Mouse (Mus musculus) spleen, postnatal 4 days (tissue): ENCODE data around the gene Ly6g6c.
"Not testable (repeated sequence)": the region's sequence is repeated elsewhere in the genome, so short reads cannot be mapped to it uniquely, and the experiment has no call there.

Experiments
- DNase-seq, 2 experiments: peaks; one replicate each; pipeline ENCODE4 v3.0.0; 2022; ENCODE audit warnings: low spot score in 2 of 2

Gene Ly6g6c

DNA sequence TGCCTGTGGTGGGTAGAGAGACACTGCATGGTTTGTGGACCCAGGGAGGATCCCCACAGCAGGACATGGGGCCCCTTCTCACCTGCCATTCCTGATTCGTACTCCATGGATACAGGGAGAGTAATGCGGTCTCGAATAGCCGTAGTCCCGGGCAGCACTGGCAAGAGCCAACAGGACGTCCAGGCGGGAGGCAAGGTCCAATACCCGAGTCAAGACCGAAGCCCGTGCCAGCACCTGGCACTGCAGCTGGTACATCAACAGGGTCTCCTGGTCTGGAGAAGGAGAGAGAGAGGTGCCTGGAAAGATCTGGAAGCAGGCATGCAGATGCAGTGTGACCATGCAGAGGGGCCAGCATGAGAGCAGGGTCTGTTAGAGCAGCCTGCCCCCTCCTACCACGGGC lies 33.9 kb upstream of the Ly6g6c start:
- peak in 1 of 2 experiments; percentile 61 for DNase-seq

DNA sequence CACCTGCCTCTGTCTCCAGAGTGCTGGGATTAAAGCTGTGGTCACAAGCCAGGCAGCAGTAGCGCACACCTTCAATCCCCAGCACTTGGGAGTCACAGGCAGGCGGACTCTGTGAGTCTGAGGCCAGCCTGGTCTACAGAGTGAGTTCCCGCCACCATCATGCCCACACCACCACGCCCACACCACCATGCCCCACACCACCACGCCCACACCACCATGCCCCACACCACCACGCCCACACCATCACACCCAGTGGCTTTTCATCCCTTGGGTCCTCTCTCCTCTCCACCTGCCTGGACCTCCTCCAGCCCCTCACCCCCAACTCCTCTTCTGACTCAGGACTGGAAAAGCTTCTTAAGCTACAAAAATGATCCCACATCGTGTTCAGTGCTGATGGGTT lies 33.3 kb upstream of the Ly6g6c start:
- no peak for DNase-seq

DNA sequence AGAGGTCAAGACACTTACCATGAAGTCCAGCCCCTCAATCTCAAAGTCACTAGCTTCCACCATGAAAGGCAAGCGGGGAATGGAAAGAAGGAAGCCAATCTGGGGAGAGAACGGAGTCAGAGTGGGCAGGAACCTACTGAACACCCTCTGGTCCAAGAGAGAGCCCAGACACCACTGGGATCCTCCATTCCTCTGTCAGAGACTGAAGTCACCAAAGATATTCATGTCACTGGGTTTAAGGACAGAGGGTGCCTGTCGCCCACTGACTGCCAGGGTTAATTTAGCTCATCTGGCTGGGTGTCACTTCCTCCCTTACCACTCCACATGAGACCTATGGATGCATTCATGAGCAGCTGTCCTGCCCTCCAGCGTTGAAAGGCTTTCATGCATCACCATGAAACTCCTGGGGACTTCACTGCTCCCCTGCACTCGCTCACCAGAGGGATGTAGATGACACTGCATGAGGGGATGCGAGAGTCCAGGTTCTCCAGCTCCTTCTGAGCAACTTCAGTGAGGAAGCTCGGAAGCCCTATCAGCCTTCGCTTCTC lies 32.8 kb upstream of the Ly6g6c start:
- DNase-seq = peak in 1 of 2 experiments; percentile 63

DNA sequence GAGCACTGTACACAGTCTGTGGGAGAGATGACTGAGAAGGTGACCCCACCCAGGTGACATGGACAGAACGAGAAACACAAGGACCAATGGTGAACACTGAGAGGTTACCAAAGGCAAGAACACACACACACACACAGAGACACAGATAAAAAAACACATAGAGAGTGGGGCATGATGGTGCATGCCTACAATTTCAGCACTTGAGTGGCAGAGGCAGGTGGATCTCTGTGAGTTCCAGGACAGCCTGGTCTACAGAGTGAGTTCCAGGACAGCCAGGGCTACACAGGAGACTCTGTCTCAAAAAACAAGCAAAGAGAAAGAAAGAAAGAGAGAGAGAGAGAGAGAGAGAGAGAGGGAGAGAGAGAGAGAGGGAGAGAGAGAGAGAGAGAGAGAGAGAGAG lies 31.5 kb upstream of the Ly6g6c start:
- not testable (repeated sequence) for DNase-seq

DNA sequence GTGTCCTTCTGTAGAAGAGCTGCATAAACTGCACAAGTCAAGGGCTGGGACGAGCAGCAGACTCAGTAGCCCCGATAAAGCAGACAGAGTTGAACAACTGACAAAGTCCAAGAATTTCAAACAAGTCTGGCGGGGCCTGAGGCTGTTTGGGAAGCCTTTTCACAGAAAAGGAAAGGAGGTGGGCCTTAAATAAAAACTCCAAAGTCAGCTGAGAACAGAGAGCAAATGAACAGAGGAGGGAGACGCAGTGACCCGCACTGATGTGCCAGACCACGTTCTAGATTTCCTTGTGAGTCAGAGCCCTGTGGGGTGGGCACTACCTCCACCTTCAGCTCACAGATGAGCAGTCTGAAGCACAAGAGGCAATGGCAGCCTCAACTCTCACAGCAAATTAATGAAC lies 30.3 kb upstream of the Ly6g6c start:
- no peak for DNase-seq

DNA sequence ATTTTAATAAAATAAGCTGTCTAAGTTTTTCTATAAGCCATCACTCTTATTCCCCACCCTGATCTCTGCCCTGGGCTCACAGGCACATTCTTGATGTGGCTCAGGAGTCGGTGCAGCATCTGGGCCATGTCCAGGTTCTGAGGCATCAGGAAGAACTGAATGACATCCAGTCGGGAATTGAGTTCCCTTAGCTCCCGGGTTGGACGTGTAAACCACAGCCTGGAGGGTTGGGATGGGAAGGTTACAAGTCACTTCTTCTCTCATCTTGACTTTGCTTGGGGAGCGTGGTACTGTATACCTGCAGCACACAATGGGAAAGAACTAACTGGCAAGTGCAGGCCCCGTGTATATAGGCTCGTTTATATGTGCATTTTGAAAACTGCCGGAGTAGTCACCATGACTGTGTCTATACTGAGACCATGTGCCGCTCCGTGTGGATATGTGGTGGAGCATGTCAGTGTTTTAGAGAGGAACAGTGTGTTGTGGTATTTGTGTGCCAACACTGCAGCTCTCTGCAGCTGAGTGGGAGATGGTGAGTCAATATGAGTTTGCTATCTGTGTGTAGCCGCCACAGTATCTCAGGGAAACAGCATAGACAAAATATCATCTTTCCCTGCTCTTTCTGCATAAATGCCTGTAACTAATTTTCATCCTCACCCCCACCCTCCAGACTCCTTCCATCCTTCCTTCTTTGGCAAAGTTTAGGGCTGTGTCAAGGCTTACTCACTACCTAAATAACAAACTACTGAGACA lies 25.9 kb upstream of the Ly6g6c start:
- DNase-seq = no peak

DNA sequence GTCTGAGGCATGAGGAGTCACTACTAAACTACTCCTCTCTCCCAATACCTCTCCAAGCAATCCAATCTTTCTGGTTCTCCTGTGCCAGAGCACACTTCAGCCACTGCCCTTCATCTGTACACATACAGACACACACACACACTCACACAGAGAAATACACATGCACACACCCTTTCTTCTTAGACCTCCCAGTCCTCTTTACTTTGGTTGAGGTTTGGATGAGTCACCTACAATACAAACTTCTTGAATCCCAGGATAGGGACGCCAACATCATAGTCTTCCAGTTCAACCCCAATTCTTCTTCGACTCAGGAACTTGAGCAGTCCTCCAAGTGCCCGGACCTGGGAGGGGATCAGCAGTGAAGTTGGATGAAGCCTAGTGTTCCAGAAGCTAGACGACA lies 21.4 kb upstream of the Ly6g6c start:
- no peak for DNase-seq

DNA sequence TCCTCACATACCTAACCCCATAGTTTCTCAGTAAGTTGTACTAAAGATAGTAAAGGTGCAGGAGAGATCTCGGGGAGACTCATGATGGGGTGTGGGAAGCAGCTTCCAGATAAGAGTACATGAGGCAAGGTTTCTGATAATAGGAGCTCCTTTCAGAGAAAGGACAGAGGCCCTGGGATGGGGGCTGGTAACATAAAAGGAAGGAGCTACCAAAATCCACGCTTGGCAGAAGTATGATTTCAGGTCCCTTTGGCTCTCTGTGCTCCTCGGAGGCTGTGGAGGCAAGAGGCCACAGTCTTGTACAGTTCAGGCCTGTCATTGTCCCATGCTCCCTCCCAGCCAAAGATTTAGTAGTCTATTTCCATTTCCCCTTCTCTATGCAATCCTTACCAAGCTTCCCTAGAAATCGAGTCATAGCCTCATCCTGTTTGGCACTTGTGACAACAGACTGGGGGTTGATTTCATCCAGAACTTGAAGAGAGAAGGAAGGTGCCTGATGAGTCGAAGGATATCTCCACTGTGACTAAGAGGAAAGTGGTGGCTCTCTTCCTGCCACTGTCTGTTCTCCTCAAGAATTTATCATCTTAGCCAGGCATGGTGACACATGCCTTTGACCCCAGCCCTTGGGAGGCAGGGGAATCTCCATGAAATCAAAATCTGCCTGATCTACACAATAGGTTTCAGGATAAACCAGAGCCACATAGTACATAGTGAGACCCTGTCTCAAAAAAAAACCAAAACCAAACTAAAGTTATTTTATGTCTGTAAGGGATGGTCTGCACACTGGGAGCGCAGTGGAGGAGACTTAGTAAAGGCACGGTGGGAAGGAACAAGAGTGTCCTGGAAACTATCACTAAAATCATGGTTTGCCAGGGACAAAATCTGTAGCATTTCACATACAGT lies 20.0 kb upstream of the Ly6g6c start:
- no peak for DNase-seq

DNA sequence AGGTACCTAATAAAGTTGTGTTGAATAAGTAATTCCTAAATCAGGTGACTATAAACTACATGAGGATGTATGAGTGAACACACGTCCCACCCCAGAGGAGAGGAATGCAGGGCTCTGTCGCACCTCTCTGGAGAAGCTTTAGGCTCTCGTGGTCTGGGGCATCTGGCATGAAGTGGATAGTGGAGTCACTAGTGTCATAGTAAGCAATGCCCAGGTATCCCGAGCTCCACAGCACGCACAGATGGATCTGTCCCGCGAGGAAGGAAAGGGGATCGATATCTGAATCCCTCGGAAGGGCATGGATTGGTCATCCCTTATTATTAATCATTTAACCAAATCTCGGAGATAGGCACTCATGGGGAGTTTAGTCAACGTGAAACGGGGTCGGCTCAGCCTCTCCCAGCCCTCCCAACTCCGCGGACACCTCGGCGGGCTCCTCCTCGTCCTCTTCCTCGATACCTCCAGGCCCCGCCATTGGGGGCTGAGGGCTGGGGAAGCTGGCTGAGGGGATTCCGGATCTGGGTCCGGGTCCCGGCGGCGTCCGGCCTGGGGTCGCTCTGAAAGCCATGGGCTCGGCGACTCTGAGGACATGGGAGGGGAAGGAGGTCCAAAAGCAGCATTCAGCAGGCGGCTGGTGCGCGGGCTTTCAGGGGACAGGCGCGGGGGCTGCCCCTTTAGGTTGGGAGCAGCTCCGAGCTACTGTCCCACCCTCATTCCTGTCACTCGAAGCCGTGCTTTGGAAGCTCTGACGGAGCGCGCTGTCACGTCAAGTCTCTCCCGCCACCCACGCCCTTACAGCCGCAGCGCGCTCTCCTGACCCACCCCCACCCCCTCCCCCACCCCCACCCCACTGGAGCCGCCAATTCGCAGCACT lies 19.1 kb upstream of the Ly6g6c start:
- peak in 1 of 2 experiments; percentile 71 for DNase-seq

DNA sequence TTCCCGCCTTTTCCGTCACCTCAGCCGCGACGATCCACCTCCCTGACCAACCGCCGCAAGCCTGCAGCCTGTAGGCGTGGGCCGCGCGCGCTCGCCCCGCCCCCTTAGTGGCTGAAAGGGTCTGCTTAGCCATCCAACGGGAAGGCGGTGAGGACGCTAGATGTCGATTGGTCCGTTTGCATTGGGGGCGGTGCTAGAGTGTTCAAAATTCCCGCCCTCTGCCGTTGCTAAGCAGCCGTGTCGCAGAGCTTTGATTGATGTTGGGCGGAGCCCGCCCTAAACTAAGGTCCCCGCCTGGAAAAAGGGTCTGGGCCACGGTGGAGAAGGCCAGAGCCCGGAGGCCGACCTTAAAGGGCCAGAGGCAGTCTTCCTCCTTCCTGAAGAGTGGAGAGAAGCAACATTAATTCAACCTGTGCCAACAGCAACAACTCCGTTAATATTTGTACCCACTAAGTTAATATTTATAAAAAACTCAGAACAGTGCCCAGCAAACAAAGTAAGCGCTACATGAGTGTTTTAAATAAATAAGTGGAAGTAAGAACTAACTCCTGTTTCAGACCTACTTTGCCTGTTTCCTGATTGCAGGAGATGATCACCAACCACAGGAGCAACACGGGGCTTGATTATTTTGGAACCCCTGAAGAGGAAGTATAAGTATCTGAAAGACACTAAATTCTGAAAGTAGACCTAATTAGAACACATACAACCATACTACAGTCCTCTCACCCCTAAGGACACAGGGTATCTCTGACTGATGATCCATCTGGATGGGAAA lies 18.3 kb upstream of the Ly6g6c start, which contains the start of gene Msh5:
Gene Msh5, minus strand, starts transcription at position 65 of the 775 bp plus-strand sequence.
- peak; percentile 98 for DNase-seq

DNA sequence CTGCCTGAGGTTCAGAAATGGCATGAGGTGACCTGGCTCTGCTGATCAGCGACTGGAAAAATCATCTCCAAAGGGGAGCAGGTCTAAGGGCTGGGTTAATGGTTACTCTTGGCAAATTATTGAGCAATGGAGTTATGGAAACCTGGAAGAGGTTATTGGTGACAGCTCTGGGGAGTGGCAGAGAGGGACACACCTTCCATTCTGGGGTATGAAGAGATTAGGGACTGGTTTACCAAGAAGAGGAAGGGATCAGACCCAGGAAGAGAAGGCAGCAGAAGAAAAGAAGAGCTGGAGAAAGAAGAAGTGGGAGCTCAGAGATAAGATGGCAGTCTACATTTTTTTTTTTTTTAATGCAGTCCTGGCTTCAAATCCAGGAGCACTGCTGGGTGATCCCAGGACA lies 17.5 kb upstream of the Ly6g6c start:
- no peak for DNase-seq

DNA sequence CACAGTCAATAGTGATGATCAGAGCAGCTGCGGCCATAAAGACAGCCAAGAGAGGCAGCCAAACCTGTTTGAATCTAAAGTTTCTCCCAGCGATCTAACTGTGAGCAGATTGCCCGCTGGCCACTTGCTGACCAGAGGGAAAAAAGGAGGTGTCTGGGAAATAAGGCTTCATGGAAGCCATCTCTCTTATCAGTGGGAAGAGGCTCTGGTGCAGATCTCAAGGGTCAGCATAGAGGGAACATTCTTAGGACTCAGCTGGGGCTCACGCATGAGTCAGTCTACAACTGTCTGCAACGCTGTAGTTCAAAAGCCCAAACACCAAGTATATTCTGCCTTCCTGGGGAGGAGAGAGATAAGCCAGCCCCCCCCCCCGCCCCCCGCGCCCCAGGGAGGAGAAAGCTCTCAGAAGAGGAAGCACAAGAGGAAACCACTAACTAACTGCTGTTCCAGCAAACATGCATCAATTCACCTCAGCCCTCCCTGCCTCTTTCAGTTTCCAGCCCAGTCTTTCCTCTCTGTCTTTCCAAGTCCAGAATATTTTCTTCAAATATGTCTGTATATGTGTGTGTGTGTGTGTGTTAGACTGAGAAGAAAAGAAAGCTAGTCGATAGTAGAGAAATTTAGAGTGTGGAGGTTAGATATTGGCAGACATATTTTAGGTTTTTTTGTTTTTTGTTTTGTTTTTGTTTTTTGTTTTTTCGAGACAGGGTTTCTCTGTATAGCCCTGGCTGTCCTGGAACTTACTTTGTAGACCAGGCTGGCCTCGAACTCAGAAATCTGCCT lies 16.8 kb upstream of the Ly6g6c start:
- peak; percentile 41 to 69 for DNase-seq

DNA sequence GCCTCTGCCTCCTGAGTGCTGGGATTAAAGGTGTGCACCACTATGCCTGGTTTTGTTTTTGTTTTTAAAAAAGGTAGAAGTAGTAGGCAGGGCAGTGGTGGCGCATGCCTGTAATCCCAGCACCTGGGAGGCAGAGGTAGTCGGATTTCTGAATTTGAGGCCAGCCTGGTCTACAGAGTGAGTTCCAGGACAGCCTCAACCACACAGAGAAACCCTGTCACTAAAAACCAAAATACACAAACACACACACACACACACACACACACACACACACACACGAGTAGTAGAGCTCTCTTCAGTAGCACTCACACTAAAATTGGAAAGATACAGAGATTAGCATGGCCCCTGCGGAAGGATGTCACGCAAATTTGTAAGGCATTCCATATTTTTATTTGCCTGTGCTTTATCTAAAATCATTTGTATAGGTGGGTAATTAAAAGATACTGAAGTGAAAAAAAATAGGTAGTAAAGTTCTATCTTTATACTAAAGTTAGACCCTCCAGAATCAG lies 16.2 kb upstream of the Ly6g6c start:
- no peak for DNase-seq

DNA sequence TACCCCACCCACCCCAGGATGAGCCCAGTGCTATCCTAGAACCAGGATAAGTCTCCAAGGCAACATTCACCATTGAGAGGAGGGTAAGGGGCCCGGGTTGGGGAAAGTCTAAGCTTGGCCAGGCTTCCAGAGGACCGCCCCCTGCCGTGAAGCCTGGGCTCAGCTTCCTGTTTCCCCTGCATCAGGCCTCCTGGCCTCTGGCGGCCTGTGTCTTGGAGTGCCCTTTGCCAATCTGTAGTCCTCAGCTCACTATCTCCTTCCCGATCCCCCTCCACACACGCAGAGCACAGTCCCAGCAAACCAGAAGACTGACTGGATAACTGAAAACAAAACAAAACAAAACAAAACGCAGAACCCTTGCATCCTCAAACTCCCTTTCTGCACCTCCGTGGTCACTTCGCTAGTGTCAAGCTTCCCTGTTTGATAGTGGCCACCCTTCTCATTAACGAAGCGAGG lies 15.6 kb upstream of the Ly6g6c start, which contains the start of gene Clic1:
Gene Clic1, plus strand, starts transcription at position 406 of the 456 bp plus-strand sequence.
- peak; percentile 70 to 82 for DNase-seq

DNA sequence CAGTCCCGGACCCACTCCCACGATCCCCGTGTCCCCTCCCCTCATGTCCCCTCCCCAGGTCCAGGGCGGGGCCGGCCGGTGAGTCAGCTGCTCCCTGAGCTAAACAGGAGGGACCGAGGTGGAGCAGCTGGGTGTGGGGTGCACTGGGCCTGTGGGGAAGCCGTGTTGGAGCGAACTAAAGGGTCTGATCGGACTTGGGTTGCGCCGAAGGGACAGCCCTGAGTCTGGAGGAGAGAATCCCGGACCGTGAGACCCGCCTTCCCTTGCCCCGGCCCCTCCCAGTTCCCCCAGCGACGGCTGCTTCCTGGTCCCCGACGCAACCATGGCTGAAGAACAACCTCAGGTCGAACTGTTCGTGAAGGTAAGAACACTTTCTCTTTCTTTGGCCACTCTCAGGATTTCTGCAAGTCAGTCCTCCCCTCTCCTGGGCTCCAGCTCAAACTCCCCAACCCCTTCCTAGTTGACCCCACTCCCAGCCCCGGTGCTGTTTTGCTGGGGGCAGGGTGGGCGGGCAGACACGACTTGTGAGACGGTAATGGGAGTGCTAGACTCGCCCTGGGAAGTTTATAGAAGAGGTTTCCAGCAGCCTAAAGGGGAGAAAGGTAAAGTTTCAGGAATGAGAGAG lies 14.9 kb upstream of the Ly6g6c start:
- DNase-seq = peak; percentile 82 to 90

DNA sequence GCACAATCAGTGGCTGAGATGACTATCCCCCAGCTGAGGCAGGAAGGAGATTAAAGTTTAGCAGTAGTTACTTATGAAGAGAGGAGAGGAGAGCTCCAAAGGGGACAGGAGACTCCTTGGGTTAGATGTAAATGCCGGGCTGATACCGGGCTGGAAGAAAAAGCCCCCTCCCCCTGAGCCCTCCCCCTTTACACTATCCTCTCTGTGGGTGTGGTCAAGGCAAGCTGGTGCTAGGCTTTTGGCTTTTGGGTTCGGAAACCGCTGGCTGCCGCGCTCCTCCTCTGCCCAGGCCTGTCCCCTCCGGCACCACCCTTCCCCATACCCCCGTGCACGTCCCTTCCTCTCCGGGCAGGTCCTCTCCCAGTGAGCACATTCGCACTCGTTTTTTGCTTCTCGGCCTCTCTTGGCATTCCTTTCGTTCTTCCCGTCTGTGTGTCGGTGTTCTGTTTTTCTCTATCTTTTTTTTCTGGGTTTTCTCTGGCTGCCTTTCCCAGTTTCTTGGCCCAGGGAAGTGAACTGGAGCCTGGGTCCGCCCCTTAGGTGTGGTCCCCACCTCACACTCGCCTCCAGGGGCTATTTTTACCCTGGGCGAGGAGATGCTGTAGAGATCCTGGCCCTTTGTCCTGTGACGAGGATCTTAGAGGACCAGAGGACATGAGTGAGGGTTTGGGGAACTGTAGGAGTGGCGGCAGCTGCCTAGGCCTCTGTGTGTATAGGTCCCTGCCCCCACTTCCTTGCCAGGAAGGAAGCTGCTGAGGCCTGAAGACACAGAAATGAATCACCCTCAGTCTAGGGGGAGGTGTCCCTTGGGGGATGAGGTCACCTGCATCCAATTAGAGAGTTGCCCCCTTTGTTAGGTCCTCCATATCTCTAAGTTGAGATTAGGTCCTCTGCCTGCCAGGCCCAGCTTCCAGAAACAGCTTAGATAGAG lies 13.8 kb upstream of the Ly6g6c start:
- peak; percentile 70 to 85 for DNase-seq

DNA sequence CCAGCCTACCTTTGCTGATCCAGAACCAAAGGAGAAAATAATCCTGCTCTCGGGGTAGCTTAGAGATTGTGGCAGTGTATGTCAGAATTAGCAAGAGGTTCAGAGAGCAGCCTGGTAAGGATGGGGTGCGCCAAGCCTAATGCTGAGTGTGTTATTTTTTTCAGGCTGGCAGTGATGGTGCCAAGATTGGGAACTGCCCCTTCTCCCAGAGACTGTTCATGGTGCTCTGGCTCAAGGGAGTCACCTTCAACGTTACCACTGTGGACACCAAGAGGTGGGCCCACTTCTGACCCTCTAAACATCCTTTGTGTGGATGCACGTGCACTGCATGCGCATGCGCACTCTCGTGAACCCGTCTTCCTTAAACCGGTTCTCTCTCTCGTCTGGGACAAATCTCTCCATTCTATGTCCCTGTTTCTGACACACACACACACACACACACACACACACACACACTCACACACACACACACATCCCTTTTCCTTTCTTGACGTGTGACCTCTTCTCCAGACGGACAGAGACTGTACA lies 12.9 kb upstream of the Ly6g6c start:
- no peak for DNase-seq
